Mouse (Mus musculus) frontal cortex, postnatal 10 days (tissue): ENCODE measurements around the gene Gm20388.
A peak's percentile ranks its signal among the peaks of the same experiment; 100 is the strongest.

Experiments used
- DNase-seq, 2 experiments: peaks; one replicate each; pipeline ENCODE4 v3.0.0; 2022; ENCODE audit warnings: low spot score in 2 of 2, mixed read lengths in 1 of 2

The Gm20388 gene

GRCm38 (mm10) chr8:120119429-120119828 is 208.8 kb downstream of the Gm20388 start:
- no peak for DNase-seq

DNA sequence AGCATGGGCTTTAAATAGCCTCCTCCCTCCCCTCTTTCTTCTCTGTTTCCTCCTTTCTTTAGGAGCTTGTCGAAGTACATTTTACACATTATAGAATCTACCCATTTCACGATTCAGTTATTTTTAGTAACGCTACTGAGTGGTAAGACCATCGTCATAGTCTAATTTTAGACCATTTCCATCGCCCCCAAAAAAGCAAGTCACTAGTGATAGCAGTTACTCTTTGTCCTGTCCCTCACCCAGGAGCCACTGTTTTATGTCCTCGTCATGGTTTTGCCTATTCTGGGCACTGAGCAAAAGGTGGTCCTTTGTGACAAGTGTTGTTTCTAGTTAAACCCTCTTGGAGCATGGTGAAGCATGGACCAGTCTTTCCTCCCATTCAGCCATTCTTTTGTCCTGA is 209.3 kb downstream of the Gm20388 start:
- DNase-seq: no peak

GRCm38 (mm10) chr8:120120951-120121350 is 210.3 kb downstream of the Gm20388 start:
- DNase-seq: no peak

DNA sequence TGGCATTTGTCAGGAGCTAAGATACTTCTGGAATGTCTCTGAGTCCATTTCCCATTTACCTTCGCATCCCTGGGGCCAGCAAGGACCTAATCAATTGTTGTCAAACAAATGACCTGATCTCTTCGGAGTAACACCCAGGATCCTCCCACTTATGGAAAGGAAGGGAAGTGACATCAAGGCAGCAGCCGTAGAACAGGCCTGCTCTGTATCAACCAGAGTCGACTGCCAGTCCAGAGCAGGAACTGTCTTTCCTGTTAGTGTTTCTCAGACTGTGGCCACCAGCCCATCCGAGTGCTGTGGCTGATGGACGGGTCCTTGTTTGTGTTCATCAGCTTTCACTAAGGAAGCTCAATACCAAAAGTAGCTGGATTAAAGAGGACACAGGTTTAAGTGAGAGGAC is 213.6 kb downstream of the Gm20388 start:
- DNase-seq: no peak

DNA sequence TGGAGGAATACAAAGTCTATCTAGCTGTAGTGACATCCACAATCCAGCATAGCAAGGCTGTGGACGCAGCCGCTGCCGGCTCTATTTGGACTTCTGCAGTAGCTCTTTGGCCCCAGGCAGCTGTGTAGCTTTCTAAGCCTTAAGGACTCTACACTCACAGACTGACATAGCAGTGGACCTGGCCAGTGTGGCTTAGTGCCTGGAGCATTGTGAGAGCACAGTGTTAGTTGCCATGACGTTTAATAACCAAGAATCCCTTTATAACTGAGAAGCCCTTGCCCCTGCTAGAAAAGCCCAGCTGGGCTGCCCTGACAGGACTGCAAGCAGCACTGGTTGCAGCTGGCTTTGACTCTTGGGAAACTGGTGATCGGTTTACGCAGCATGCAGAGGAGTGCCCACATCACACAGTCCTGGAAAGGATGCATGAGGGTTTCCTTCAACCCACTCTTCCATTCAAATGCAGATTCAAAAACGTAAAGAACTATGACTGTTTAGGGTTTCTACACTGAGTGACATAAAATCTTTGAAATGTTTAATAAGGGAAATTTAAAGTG is 214.3 kb downstream of the Gm20388 start:
- DNase-seq: no peak

DNA sequence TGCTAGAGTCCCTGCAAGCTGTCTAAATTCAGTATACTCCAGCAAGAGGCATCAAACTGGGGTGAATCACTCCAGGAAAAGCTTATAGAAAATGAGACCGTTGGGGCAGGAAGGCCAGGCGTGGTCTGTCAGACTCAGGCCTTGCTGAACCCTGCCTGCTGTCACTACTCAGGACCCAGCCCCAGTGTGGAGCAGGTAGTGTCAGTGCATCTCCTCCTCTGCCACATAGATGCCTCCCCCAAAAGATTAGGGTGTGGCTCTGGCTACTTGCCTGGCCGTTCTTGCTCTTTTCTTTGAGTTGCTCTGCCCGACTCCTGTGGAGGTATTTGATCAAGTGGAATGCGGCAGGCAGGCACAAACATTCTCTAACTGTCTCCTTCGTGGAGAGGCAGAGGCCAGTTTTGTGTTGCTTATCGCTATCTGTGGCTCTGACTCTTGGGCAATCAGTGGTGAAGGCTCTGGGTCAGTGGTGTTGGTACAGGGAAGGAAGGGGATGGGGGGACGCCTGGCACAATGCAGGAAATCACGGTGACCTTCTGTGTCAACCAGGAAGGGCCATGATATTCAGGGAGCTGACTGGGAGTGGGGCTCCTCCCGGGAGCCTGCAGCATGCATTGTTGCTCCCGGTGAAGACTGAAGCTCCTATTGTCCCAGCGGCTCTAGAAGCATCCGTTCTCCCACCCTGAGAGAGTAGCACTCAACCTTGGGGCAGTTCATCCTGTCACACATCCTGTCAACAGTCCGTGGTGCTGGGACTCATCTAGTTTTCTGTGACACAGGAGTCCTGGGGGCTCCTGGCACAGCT is 215.9 kb downstream of the Gm20388 start:
- no peak for DNase-seq

DNA sequence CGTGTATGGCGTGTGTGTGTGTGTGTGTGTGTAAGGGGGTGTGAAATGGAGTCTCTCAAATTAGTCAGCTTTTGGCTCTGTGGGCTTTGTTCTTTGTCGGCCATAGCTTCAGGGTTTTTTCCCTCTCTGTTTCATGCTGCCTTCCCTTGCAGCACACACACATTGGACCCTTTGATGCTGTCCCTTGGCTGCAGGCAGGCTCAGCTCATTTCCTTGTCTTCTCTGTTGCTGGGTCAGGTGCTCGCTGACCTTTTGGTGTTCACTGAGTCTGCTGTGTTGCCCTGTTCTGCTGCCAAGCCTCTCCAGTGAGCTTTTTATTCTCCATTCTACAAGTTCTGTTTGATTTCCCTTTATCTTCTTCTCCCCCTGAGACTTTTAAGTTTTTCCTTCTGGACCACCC is 218.9 kb downstream of the Gm20388 start:
- DNase-seq: no peak

DNA sequence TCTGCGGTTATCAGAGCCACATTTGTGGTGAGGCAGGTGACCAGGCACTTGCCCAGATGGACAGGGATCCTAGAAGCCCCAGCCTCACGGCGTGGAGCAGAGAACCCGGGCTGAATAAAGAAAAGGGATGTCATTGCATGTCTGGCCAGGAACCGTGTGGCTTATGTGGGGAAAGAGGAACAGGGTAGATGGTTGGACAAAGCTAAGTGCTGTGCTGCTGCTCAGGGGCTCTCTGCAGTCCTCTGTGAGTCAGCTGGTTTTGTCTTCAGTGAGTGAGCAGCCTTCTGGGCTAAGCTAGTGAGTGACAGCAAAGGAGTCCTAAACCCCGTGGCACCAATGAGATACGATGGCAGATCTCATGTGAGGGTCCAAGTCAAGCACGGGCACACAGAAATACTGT is 220.5 kb downstream of the Gm20388 start:
- no peak for DNase-seq

DNA sequence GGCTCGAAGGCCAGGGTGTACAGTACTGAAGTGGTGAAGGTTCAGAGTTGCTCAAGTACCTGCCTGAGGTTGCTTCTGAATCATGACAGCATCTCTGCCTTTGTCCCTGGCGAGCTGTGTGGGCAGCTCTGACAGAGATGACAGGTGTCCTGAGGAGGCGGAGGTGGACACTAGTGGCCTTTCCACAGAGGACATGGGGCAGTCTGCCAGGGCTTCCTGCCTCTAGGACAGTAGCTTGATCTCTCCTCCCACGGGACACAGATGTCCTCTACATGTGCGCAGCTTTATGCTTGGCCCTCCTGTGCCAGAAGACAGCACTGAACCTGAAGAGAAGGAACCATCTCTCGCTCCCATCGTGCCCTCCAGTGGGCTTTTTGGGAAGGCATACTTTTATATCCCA is 222.5 kb downstream of the Gm20388 start:
- DNase-seq: no peak

DNA sequence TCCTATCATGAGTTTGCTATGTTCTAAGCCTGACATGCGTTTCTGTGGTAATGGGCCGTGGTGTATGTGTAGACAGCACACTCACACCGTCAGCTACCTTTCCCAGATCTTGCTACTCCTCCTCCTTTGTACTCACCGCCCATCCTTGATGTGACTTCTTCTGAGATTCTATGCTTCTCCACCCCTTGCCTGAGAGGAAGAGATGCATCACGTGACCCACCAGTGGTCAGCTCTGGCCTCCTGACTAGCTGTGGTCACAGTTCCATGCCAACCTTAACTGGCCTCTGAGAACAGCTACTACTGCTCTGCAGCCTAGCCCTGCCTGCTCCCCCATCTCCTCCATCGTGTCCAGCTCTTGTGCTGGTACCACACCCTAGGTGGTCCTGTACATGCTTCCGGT is 225.0 kb downstream of the Gm20388 start:
- DNase-seq: no peak

- peak; percentile 51 to 76 for DNase-seq
Measured at GRCm38 (mm10) chr8:120136618-120137017, 226.0 kb downstream of the Gm20388 start.

DNA sequence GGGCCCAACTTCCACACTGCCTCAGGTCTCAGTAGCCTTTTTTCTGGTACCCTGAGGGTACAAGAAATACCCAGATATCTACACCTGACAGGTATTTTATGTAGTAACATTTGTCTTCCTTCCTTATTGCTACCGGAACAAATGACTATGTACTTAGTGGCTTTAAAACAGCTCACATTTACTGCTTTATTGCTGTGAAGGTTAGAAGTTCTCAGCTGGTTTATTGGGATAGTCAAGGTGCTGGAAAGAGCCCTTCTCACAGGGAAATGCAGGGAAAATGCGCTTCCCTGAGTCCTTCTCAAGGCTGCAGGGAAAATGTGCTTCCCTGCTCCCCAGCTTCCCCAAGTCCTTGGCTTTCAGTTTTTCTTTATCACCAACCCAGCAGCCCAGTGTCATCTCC is 228.3 kb downstream of the Gm20388 start:
- DNase-seq: no peak

GRCm38 (mm10) chr8:120140769-120141168 is 230.1 kb downstream of the Gm20388 start:
- no peak for DNase-seq

DNA sequence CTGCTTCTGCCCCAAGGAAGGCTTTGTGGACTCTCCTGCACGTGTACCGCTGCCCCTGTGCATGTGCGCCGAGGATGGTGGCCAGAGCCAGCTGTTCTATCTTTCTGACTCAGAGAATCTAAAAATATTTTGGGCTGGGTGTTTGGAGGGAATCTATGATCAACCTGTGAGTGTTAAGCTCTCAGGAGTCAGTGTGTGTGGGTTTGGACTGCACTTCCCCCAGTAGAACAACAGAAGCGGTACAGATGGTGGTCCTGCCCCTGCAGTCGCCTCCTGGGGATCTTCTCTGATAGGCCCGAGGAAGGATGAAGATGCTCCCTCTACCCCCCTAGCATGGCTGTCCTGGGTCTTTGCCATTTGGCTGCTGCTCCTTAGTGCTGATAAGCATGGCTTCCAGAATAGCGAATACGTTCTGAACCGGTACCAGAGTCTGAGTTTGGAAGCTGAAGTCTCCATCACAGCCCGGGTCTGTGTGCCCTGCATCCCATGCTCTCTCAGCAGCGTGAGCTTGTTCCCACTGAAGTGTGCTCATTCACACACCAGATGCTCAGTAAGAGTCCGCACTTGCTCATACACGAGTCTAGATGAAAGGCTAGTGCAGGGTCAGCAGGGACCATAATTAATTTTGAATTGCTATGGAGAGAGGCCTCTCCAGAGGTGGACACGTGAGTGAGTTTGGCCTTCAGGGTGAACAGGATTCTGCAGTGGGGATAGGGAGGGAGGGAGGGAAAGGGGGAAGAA is 233.4 kb downstream of the Gm20388 start:
- DNase-seq: no peak

GRCm38 (mm10) chr8:120144652-120145301 is 234.1 kb downstream of the Gm20388 start:
- DNase-seq: no peak

DNA sequence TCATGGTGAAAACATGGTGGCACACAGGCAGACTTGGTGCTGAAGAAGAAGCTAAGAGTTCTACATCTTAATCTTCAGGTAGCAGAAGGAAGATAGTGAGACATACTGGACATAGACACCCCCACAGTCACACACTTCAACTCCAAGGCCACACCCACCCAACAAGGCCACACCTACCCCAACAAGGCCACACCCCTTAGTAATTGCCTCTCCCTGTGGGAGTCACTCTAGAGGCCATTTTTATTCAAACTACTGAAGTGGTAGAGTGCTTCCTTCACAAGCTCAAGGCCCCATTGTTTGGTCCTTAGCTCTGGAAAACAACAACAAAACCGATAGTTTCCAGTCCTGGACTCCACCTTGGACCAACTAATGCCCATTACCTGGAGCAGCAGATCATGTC is 235.4 kb downstream of the Gm20388 start:
- no peak for DNase-seq

GRCm38 (mm10) chr8:120150028-120150427 is 239.4 kb downstream of the Gm20388 start:
- no peak for DNase-seq

DNA sequence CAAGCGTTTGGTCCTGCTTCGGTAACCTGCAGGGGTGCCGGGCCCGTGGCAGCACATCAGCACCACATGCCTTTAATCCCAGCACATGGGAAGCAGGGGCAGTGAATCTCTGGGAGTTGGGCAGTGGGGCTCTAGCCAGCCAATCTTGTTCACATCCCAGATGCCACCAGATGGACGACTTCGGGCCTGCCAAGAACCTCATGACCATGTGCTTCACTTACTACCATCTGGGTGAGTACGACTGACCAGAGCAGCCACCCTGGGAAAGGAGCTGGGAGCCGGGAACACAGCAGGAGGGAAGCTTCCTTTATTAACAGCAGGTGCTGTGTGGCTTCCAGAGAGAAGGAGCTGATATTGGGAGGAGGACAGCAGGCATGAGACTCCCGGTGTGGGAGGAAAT is 240.5 kb downstream of the Gm20388 start:
- DNase-seq: no peak

DNA sequence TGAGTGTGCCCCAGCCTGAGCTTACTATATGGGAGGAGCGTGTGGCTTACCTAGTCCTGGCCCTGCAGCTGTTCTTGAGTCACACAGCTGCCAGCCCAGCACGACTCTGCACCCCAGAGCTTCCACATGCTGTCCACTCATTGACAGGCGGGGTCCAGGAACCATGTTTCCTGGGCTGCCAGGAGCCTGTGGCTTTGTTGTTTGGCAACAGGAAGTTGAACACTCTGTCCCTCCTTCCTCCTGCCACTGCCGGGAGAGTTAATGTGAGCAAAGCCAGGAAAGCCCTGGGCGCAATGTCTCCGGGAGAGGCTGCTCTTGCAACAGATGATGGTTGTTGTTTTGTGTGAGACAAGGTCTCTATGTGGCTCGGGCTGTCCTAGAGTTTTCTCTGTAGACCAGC is 242.0 kb downstream of the Gm20388 start:
- no peak for DNase-seq

- DNase-seq: no peak
Measured at GRCm38 (mm10) chr8:120160366-120160765, 249.7 kb downstream of the Gm20388 start.

- DNase-seq: no peak
Measured at GRCm38 (mm10) chr8:120161658-120162403, 251.2 kb downstream of the Gm20388 start.

DNA sequence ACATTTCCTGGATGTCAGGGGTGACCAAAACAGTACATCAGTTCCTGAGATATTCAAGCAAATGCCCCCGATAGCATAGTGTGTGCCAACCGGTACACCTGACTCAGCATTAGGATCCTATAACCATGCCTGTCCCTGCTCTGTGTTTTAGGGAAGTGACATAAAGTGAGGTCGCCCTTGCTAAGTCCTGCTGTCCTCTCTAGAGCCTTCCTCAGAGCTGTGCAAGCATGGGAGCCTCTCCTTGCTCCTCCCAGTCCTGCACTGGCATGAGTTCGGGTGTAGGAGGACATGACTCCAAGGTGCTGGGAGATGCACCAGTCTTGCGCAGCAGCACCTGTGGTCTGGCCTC is 251.7 kb downstream of the Gm20388 start:
- DNase-seq: no peak
